Mouse (Mus musculus): ENCODE measurements around the gene Cacnb1. TPM values are rescaled to one million over a fixed set of nuclear protein-coding genes. Genes with fewer than 3 reads are reported as not detected.

The Cacnb1 gene
- polyA plus RNA-seq, 1 experiment from 2014 or later = 52.1 TPM

- Histone ChIP-seq H3K4me3 (peak overlapping the region; percentile 95), H3K36me3 (peaks cover 31% of the 10 kb centered on the region), H3K27ac (replicated peaks) (no peak overlapping the region), H3K4me1 (replicated peaks) (peaks cover 54% of the 10 kb centered on the region), H3K4me2 (peak overlapping the region; percentile 78), H3K9me3 (no peaks in the 10 kb centered on the region), H3K9ac (peak overlapping the region; percentile 97), H3K27me3 (no peaks in the 10 kb centered on the region)
- no peak for ATAC-seq (ENCODE audit: low read depth)
- 70% methylated on average over 2 of the region's 2 CpGs for WGBS
Observed at GRCm38 (mm10) chr11:98021118-98021517, 1.7 kb downstream of the Cacnb1 start.

GRCm38 (mm10) chr11:98020710-98021109 lies 2.1 kb downstream of the Cacnb1 start:
- peaks cover 50% of the 10 kb centered on the region for H3K4me1 ChIP-seq (replicated peaks)
- WGBS = 64% methylated on average over 1 of the region's 1 CpGs
- peak overlapping the region; percentile 97 for H3K9ac ChIP-seq
- no peaks in the 10 kb centered on the region for H3K9me3 ChIP-seq
- H3K27ac ChIP-seq (replicated peaks) = peak overlapping the region; percentile 87
- H3K36me3 ChIP-seq = peaks cover 35% of the 10 kb centered on the region
- no peaks in the 10 kb centered on the region for H3K27me3 ChIP-seq
- H3K4me2 ChIP-seq = peak overlapping the region; percentile 78
- peak overlapping the region; percentile 95 for H3K4me3 ChIP-seq
- ATAC-seq (ENCODE audit: low read depth) = no peak

- 17% methylated on average over 8 of the region's 8 CpGs for WGBS
- ATAC-seq (ENCODE audit: low read depth) = peak; percentile 1; the same call in 1 of the 2 replicates
- no peaks in the 10 kb centered on the region for H3K27me3 ChIP-seq
- H3K9me3 ChIP-seq = no peaks in the 10 kb centered on the region
- H3K27ac ChIP-seq (replicated peaks) = peak overlapping the region; percentile 87
- H3K36me3 ChIP-seq = peaks cover 42% of the 10 kb centered on the region
- peaks cover 47% of the 10 kb centered on the region for H3K4me1 ChIP-seq (replicated peaks)
- peak overlapping the region; percentile 97 for H3K9ac ChIP-seq
- peak overlapping the region; percentile 78 for H3K4me2 ChIP-seq
- peak overlapping the region; percentile 95 for H3K4me3 ChIP-seq
Observed at GRCm38 (mm10) chr11:98019883-98020610, 2.8 kb downstream of the Cacnb1 start.

GRCm38 (mm10) chr11:98018858-98019641 lies 3.8 kb downstream of the Cacnb1 start:
- ATAC-seq (ENCODE audit: low read depth) = no peak
- Histone ChIP-seq H3K27ac (replicated peaks) (peak overlapping the region; percentile 87), H3K27me3 (no peaks in the 10 kb centered on the region), H3K4me2 (peak overlapping the region; percentile 78), H3K4me1 (replicated peaks) (peaks cover 47% of the 10 kb centered on the region), H3K9ac (peak overlapping the region; percentile 97), H3K4me3 (peak overlapping the region; percentile 95; the same call in 1 of the 2 replicates), H3K36me3 (peaks cover 52% of the 10 kb centered on the region), H3K9me3 (no peaks in the 10 kb centered on the region)
- 37% methylated on average over 9 of the region's 10 CpGs for whole genome bisulfite sequencing

GRCm38 (mm10) chr11:98018222-98018621 lies 4.6 kb downstream of the Cacnb1 start:
- Histone ChIP-seq H3K9me3 (no peaks in the 10 kb centered on the region), H3K36me3 (peaks cover 58% of the 10 kb centered on the region), H3K27me3 (no peaks in the 10 kb centered on the region), H3K4me1 (replicated peaks) (peaks cover 42% of the 10 kb centered on the region), H3K27ac (replicated peaks) (no peak overlapping the region), H3K4me2 (no peak overlapping the region), H3K9ac (peak overlapping the region; percentile 41; the same call in 1 of the 2 replicates), H3K4me3 (no peak overlapping the region)
- 77% methylated on average over 6 of the region's 6 CpGs for WGBS
- no peak for ATAC-seq (ENCODE audit: low read depth)

- no peak for ATAC-seq (ENCODE audit: low read depth)
- 86% methylated on average over 4 of the region's 4 CpGs for WGBS
- Histone ChIP-seq H3K27ac (replicated peaks) (no peak overlapping the region), H3K36me3 (peaks cover 69% of the 10 kb centered on the region), H3K4me2 (no peak overlapping the region), H3K4me1 (replicated peaks) (peaks cover 38% of the 10 kb centered on the region), H3K27me3 (no peaks in the 10 kb centered on the region), H3K4me3 (no peak overlapping the region), H3K9ac (no peak overlapping the region), H3K9me3 (no peaks in the 10 kb centered on the region)
Observed at GRCm38 (mm10) chr11:98016824-98017223, 6.0 kb downstream of the Cacnb1 start.

GRCm38 (mm10) chr11:98016177-98016576 lies 6.7 kb downstream of the Cacnb1 start:
- H3K4me2 ChIP-seq = no peak overlapping the region
- ATAC-seq (ENCODE audit: low read depth) = no peak
- H3K27ac ChIP-seq (replicated peaks) = no peak overlapping the region
- H3K9ac ChIP-seq = no peak overlapping the region
- 94% methylated on average over 5 of the region's 5 CpGs for WGBS
- H3K27me3 ChIP-seq = no peaks in the 10 kb centered on the region
- no peaks in the 10 kb centered on the region for H3K9me3 ChIP-seq
- H3K4me1 ChIP-seq (replicated peaks) = peaks cover 33% of the 10 kb centered on the region
- no peak overlapping the region for H3K4me3 ChIP-seq
- H3K36me3 ChIP-seq = peaks cover 76% of the 10 kb centered on the region

GRCm38 (mm10) chr11:98012831-98013230 lies 10.0 kb downstream of the Cacnb1 start:
- 80% methylated on average over 10 of the region's 10 CpGs for WGBS
- H3K36me3 ChIP-seq = peaks cover 95% of the 10 kb centered on the region
- no peak for ATAC-seq (ENCODE audit: low read depth)
- peaks cover under 1% of the 10 kb centered on the region for H3K4me1 ChIP-seq (replicated peaks)
- H3K27ac ChIP-seq (replicated peaks) = no peak overlapping the region
- H3K9me3 ChIP-seq = no peaks in the 10 kb centered on the region
- H3K27me3 ChIP-seq = no peaks in the 10 kb centered on the region
- H3K9ac ChIP-seq = no peak overlapping the region
- no peak overlapping the region for H3K4me2 ChIP-seq
- no peak overlapping the region for H3K4me3 ChIP-seq

- no peak overlapping the region for H3K27ac ChIP-seq (replicated peaks)
- H3K27me3 ChIP-seq = no peaks in the 10 kb centered on the region
- no peak overlapping the region for H3K4me3 ChIP-seq
- 75% methylated on average over 9 of the region's 9 CpGs for WGBS
- H3K4me2 ChIP-seq = no peak overlapping the region
- no peaks in the 10 kb centered on the region for H3K9me3 ChIP-seq
- H3K9ac ChIP-seq = no peak overlapping the region
- peaks cover 95% of the 10 kb centered on the region for H3K36me3 ChIP-seq
- H3K4me1 ChIP-seq (replicated peaks) = no peaks in the 10 kb centered on the region
- ATAC-seq (ENCODE audit: low read depth) = no peak
Observed at GRCm38 (mm10) chr11:98011716-98012115, 11.1 kb downstream of the Cacnb1 start.

- no peaks in the 10 kb centered on the region for H3K9me3 ChIP-seq
- H3K4me3 ChIP-seq = no peak overlapping the region
- no peak overlapping the region for H3K4me2 ChIP-seq
- peaks cover 96% of the 10 kb centered on the region for H3K36me3 ChIP-seq
- no peak overlapping the region for H3K27ac ChIP-seq (replicated peaks)
- ATAC-seq (ENCODE audit: low read depth) = no peak
- 86% methylated on average over 11 of the region's 11 CpGs for WGBS
- H3K4me1 ChIP-seq (replicated peaks) = peaks cover 12% of the 10 kb centered on the region
- no peak overlapping the region for H3K9ac ChIP-seq
- no peaks in the 10 kb centered on the region for H3K27me3 ChIP-seq
Observed at GRCm38 (mm10) chr11:98008087-98008486, 14.7 kb downstream of the Cacnb1 start.

GRCm38 (mm10) chr11:98005686-98006085 lies 17.1 kb downstream of the Cacnb1 start:
- no peak for ATAC-seq (ENCODE audit: low read depth)
- Histone ChIP-seq H3K4me3 (no peak overlapping the region), H3K4me1 (replicated peaks) (peaks cover 26% of the 10 kb centered on the region), H3K27me3 (peaks cover 11% of the 10 kb centered on the region; the same call in 1 of the 2 replicates), H3K27ac (replicated peaks) (no peak overlapping the region), H3K36me3 (peaks cover 81% of the 10 kb centered on the region), H3K9ac (no peak overlapping the region), H3K9me3 (no peaks in the 10 kb centered on the region), H3K4me2 (no peak overlapping the region)
- 82% methylated on average over 10 of the region's 10 CpGs for WGBS

- peaks cover 13% of the 10 kb centered on the region; the same call in 1 of the 2 replicates for H3K27me3 ChIP-seq
- peaks cover 28% of the 10 kb centered on the region for H3K4me1 ChIP-seq (replicated peaks)
- no peak overlapping the region for H3K4me3 ChIP-seq
- no peak overlapping the region for H3K4me2 ChIP-seq
- ATAC-seq (ENCODE audit: low read depth) = no peak
- no peaks in the 10 kb centered on the region for H3K9me3 ChIP-seq
- H3K27ac ChIP-seq (replicated peaks) = no peak overlapping the region
- H3K9ac ChIP-seq = no peak overlapping the region
- peaks cover 75% of the 10 kb centered on the region for H3K36me3 ChIP-seq
- 44% methylated on average over 13 of the region's 13 CpGs for WGBS
Observed at GRCm38 (mm10) chr11:98005076-98005475, 17.8 kb downstream of the Cacnb1 start.

Measured in neural tube, embryonic 13.5 days (tissue).